Mouse (Mus musculus) ES-E14 (cell line): Measurements from ENCODE around the gene Cd37. TPM values are rescaled to one million over a fixed set of nuclear protein-coding genes. Genes with fewer than 3 reads are reported as not detected.

Source experiments
- DNase-seq: peaks from one replicate; pipeline ENCODE4 v3.0.0-alpha.2; 2013; ENCODE audit warnings: low read depth, low spot score
- H3K27ac ChIP-seq: 2 replicates; pipeline ENCODE4 v1.5.1; 2012; ENCODE audit warnings: low read depth, mild to moderate bottlenecking, low read length, moderate library complexity, mixed read lengths; ENCODE audit not compliant: poor library complexity, insufficient read depth, severe bottlenecking
- H3K36me3 ChIP-seq: 2 replicates; pipeline ENCODE4 v1.6.1; 2012; ENCODE audit warnings: mild to moderate bottlenecking, low read length, moderate library complexity, mixed read lengths; ENCODE audit not compliant: control insufficient read depth, poor library complexity, insufficient read depth, severe bottlenecking
- H3K4me1 ChIP-seq, 2 experiments: fragments of 150-350 bp in 1 of 2; sonication (generic) in 1 of 2; 2 replicates each; pipeline ENCODE4 v1.6.1; 2012; ENCODE audit warnings: low read length in 2 of 2, mild to moderate bottlenecking in 1 of 2, mixed read lengths in 1 of 2; ENCODE audit not compliant: control insufficient read depth in 2 of 2, insufficient read depth in 2 of 2, poor library complexity in 1 of 2
- H3K4me3 ChIP-seq, 2 experiments: fragments of 150-350 bp in 1 of 2; sonication (generic) in 1 of 2; 2 replicates each; pipeline ENCODE4 v1.5.1; 2012; ENCODE audit warnings: low read length in 2 of 2, low read depth in 1 of 2, mild to moderate bottlenecking in 1 of 2, mixed read lengths in 1 of 2; ENCODE audit not compliant: insufficient read depth in 1 of 2, poor library complexity in 1 of 2, severe bottlenecking in 1 of 2
- H3K9ac ChIP-seq: 2 replicates; pipeline ENCODE4 v1.6.1; 2012; ENCODE audit warnings: low read depth, mild to moderate bottlenecking, low read length, mixed read lengths; ENCODE audit not compliant: poor library complexity, insufficient read depth, severe bottlenecking
- H3K9me3 ChIP-seq: fragments of 150-350 bp; sonication (generic); 2 replicates; pipeline ENCODE4 v1.6.1; 2012; ENCODE audit warnings: low read depth, mild to moderate bottlenecking, low read length; ENCODE audit not compliant: control insufficient read depth, insufficient read depth
- CHD2 ChIP-seq: IDR thresholded peaks from 2 replicates; pipeline ENCODE4 v1.6.1; 2014; ENCODE audit warnings: mild to moderate bottlenecking, low read depth, low read length, inconsistent platforms
- HCFC1 ChIP-seq: IDR thresholded peaks from 2 replicates; pipeline ENCODE4 v1.6.1; 2012; ENCODE audit warnings: low read length, inconsistent platforms, borderline replicate concordance; ENCODE audit not compliant: insufficient read depth
- MAFK ChIP-seq: IDR thresholded peaks from 2 replicates; pipeline ENCODE4 v1.6.1; 2014; ENCODE audit warnings: mild to moderate bottlenecking, low read depth, low read length, inconsistent platforms; ENCODE audit not compliant: insufficient read depth
- ZC3H11A ChIP-seq: IDR thresholded peaks from 2 replicates; pipeline ENCODE4 v1.6.1; 2012; ENCODE audit warnings: low read depth, mild to moderate bottlenecking, inconsistent platforms, low read length, borderline replicate concordance
- ZNF384 ChIP-seq: IDR thresholded peaks from 2 replicates; pipeline ENCODE4 v1.6.1; 2012; ENCODE audit warnings: low read depth, low read length, inconsistent platforms
- in situ Hi-C, 2 experiments: fragments of 600-800 bp; cut with MboI; formaldehyde crosslinking; loops; one replicate each; pipeline ENCODE4 v1.15.1; 2025; ENCODE audit warnings: low sequenced_read_pairs in 2 of 2, inconsistent platforms in 1 of 2; ENCODE audit not compliant: unreplicated experiment in 2 of 2
- total RNA-seq: library from RNA; depleted of rRNA; stranded (reverse); fragments of 300-350 nt; gene quantifications from 2 replicates; pipeline ENCODE4 v1.2.3, GENCODE M21; 2012

The Cd37 gene
- total RNA-seq, 1 experiment: 50.8 TPM

GRCm38 (mm10) chr7:45204380-45205143, 34.4 kb downstream of the Cd37 start, which contains the start of gene Ccdc155:
Gene Ccdc155 (minus strand): TSS chr7:45204892.
- Histone ChIP-seq H3K9ac (peak within 1 kb of the TSS; percentile 73), H3K4me1 (peaks cover 0 to 4% of the 10 kb centered on the region in 2 experiments; a peak in 1 of 4 replicates), H3K4me3 (peak within 1 kb of the TSS; percentile 54 to 64), H3K36me3 (no peaks in the 10 kb centered on the region), H3K27ac (no peak within 1 kb of the TSS), H3K9me3 (no peaks in the 10 kb centered on the region)
- TF ChIP-seq CHD2: 0 out of 2 replicates have a peak, but pooled peaks have one; percentile 26
- no peak for TF ChIP-seq ZC3H11A
- in situ Hi-C loops: no loop called here
- DNase-seq: peak; percentile 98

DNA sequence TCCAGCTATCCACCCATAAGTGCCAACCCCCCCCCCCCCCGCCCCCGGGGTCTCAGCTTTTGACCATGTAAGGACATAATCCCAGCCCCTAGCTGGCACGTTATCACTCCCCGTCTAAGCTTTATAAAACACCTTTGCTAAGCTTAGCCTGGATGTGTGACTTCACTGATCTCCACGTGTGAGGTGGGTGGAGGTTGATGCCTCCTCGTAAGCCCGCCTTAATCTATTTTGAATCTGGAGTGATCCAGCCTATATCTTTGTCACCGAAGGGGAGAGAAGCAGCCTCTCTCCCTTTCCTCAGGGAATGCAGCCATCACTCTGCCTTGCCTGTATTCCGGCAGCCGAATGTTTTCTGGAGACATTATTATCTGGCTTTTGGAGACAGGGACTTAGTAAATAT, 36.3 kb downstream of the Cd37 start:
- Histone ChIP-seq H3K4me1 (peaks cover 0 to 5% of the 10 kb centered on the region in 2 experiments; a peak in 1 of 4 replicates), H3K36me3 (no peaks in the 10 kb centered on the region), H3K9me3 (no peaks in the 10 kb centered on the region), H3K27ac (no peak overlapping the region), H3K9ac (no peak overlapping the region), H3K4me3 (no peak overlapping the region)
- TF ChIP-seq ZNF384: no peak
- no peak for TF ChIP-seq MAFK
- TF ChIP-seq HCFC1: no peak
- TF ChIP-seq ZC3H11A: no peak
- TF ChIP-seq CHD2: no peak
- DNase-seq: no peak
- in situ Hi-C loops: no loop called here

DNA sequence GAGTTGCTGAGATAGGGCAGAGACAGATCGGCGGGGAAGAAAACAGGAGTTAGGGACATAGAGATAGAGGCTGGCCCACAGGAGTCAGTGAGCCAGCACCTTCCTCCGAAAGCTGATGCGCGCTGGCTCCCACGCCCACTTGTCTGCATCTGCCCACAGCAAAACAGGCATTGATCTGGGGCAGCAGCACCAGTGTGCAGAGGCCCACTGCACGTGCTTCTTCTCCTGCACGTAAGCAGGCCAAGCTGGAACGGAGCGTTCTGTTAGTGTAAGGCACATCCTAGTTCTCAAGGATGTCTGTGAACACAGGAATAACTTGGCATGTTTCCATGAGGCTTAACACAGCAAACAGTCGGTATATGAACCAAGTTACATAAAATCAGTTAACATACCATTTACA, 40.0 kb downstream of the Cd37 start:
- no peak overlapping the region for H3K27ac ChIP-seq
- H3K4me1 ChIP-seq: peaks cover 0 to 6% of the 10 kb centered on the region in 2 experiments; a peak in 1 of 4 replicates
- H3K4me3 ChIP-seq: no peak overlapping the region
- H3K9me3 ChIP-seq: no peaks in the 10 kb centered on the region
- H3K9ac ChIP-seq: no peak overlapping the region
- in situ Hi-C loops: no loop called here
- H3K36me3 ChIP-seq: no peaks in the 10 kb centered on the region
- TF ChIP-seq CHD2 (no peak), MAFK (no peak), ZC3H11A (no peak), ZNF384 (no peak), HCFC1 (no peak)
- no peak for DNase-seq

- no peak overlapping the region for H3K4me3 ChIP-seq
- no peaks in the 10 kb centered on the region for H3K36me3 ChIP-seq
- in situ Hi-C loops: no loop called here
- peaks cover 0 to 9% of the 10 kb centered on the region in 2 experiments; a peak in 1 of 4 replicates for H3K4me1 ChIP-seq
- H3K9me3 ChIP-seq: no peaks in the 10 kb centered on the region
- no peak overlapping the region for H3K9ac ChIP-seq
- no peak for DNase-seq
- no peak overlapping the region for H3K27ac ChIP-seq
- TF ChIP-seq ZC3H11A (peak; percentile 28; the same call in 1 of the 2 replicates), MAFK (no peak), CHD2 (no peak)
These were observed 40.5 kb downstream of the Cd37 start for GRCm38 (mm10) chr7:45198435-45198834.

DNA sequence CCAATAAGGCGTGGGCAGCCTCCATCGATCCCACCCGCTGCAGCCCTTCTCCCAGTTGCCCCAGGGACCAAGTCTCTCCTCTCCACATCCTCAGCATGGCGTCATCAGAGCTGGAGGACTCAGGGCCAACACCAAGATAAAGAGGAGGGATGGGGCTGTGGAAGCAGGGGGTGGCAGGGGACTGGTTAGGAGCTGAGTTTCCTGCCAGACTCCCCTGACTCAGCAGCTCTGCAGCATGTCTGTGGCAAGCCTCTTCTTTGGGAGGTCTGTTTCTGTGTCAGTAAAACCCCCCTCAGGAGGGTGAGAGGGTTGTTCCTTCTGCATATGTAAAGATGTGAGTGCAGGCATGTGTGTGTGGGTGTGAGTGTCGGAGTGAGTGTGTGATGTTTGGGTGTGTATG, 41.9 kb downstream of the Cd37 start:
- TF ChIP-seq CHD2: no peak
- TF ChIP-seq ZNF384: no peak
- no peak for TF ChIP-seq MAFK
- no peak for TF ChIP-seq ZC3H11A
- TF ChIP-seq HCFC1: no peak
- in situ Hi-C loops: no loop called here
- peaks cover 0 to 13% of the 10 kb centered on the region in 2 experiments; a peak in 1 of 4 replicates for H3K4me1 ChIP-seq
- no peaks in the 10 kb centered on the region for H3K36me3 ChIP-seq
- H3K9ac ChIP-seq: no peak overlapping the region
- H3K9me3 ChIP-seq: no peaks in the 10 kb centered on the region
- no peak for DNase-seq
- no peak overlapping the region for H3K27ac ChIP-seq
- H3K4me3 ChIP-seq: no peak overlapping the region
